In the genomic region with DNA sequence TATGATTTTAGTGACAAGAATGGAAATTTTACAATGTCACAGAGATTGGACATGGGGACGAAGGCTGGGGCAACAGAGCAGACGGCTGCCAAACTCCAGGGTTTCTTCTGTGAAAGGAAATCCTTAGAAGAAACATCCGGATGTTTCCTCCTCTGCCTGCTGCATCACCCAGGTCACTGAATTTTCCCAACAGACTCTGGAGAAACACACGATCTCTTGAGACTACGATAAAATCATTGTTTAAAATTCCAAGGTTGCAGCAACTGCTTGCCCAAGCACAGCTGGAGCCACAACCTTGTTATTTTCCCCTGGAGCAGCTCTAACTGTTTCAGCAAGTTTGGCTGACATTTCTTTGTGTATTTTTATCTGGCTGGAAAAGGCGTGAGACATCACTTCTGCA, we compare ENCODE assay signal across 15 mouse cellular contexts. TPM values are rescaled to one million over a fixed set of nuclear protein-coding genes. Genes with fewer than 3 reads are reported as not detected.
DNase-seq lines count a peak whose midpoint lies in the region; ATAC-seq and TF ChIP-seq lines count a peak whose summit lies in the region.
"Had no signal": no experiment of that assay in that cellular context is flagged by ENCODE, and none has a peak within 500 bp of the region (broad histone marks: within the 10 kb centered on the region; RNA-seq: fewer than 3 reads in every experiment).

No protein-coding gene starts in this region.

- H3K4me1 ChIP-seq in heart, embryonic 10.5 days, result no peaks in the 10 kb centered on the region
- H3K4me1 ChIP-seq in liver, adult 2 months (ENCODE audit: control insufficient read depth, insufficient read depth, low read length), result peaks cover 3% of the 10 kb centered on the region; the same call in 1 of the 2 replicates
- no peaks in the 10 kb centered on the region for H3K4me1 ChIP-seq in liver, postnatal 0 days (ENCODE audit: insufficient read depth)
- H3K4me1 ChIP-seq: midbrain, embryonic 13.5 days had no signal

- DNase-seq in heart, adult 18-20 months, result peak; percentile 8 to 18
- DNase-seq in heart, embryonic 10.5 days (ENCODE audit: low spot score), result no peak
- DNase-seq in liver, adult 2 months (ENCODE audit: extremely low read depth, low read depth, low spot score), result peak; percentile 10
- DNase-seq in liver, postnatal 0 days, result no peak
- peak; percentile 6 to 7 for DNase-seq in kidney, postnatal 36 days
- DNase-seq in lung, postnatal 36 days, result peak; percentile 46
- no peak for DNase-seq in layer of hippocampus, postnatal 36 days
- DNase-seq: cerebellum, postnatal 25 days; layer of hippocampus, adult 9-11 months; left cerebral cortex, postnatal 4 days; thymus, adult 18-20 months had no signal

- H3K27ac ChIP-seq in heart, embryonic 10.5 days, result no peak overlapping the region
- H3K27ac ChIP-seq in liver, adult 2 months (replicated peaks; ENCODE audit: insufficient read depth, low read depth, low read length), result peak overlapping the region; percentile 44; the same call in 1 of the 2 replicates
- H3K27ac ChIP-seq in liver, postnatal 0 days (ENCODE audit: low read depth), result no peak overlapping the region
- H3K27ac ChIP-seq: liver, embryonic 14.5 days; midbrain, embryonic 13.5 days had no signal

- H3K4me3 ChIP-seq in heart, embryonic 10.5 days, result no peak overlapping the region
- no peak overlapping the region for H3K4me3 ChIP-seq in liver, adult 2 months (ENCODE audit: insufficient read depth, low read depth, low read length)
- no peak overlapping the region for H3K4me3 ChIP-seq in liver, postnatal 0 days (ENCODE audit: low read depth, low read length)
- H3K4me3 ChIP-seq: midbrain, embryonic 13.5 days had no signal

- no peak for ATAC-seq in liver, postnatal 0 days
- ATAC-seq in megakaryocyte-erythroid progenitor cell, adult 5-6 weeks (replicated peaks; ENCODE audit: low FRiP score, low TSS enrichment, poor library complexity, severe bottlenecking), result no peak
- ATAC-seq: forebrain, embryonic 16.5 days; midbrain, embryonic 13.5 days had no signal

- H3K36me3 ChIP-seq in heart, embryonic 10.5 days, result no peaks in the 10 kb centered on the region
- H3K36me3 ChIP-seq in liver, adult 2 months (ENCODE audit: control insufficient read depth, insufficient read depth, low read length), result no peaks in the 10 kb centered on the region
- no peaks in the 10 kb centered on the region for H3K36me3 ChIP-seq in liver, postnatal 0 days (replicated peaks; ENCODE audit: insufficient read depth, low read length)
- H3K36me3 ChIP-seq: midbrain, embryonic 13.5 days had no signal

- no peak for TF ChIP-seq EP300 in liver, postnatal 0 days (IDR thresholded peaks at IDR 0.05; ENCODE audit: low read depth)

- no peak for TF ChIP-seq CTCF in liver, adult 2 months (IDR thresholded peaks at IDR 0.05; ENCODE audit: low read depth, low read length)
- TF ChIP-seq CTCF in liver, postnatal 0 days (IDR thresholded peaks at IDR 0.05; ENCODE audit: low read depth), result no peak

- H3K79me2 ChIP-seq in liver, adult 2 months (ENCODE audit: control insufficient read depth, insufficient read depth, low read length), result no peaks in the 10 kb centered on the region

- H3K9me3 ChIP-seq in heart, embryonic 10.5 days, result no peaks in the 10 kb centered on the region
- no peaks in the 10 kb centered on the region for H3K9me3 ChIP-seq in liver, postnatal 0 days (ENCODE audit: low read length)
- H3K9me3 ChIP-seq: midbrain, embryonic 13.5 days had no signal

- H3K9ac ChIP-seq in liver, adult 2 months (ENCODE audit: low read depth, low read length), result no peak overlapping the region
- no peak overlapping the region for H3K9ac ChIP-seq in liver, postnatal 0 days (replicated peaks)
- H3K9ac ChIP-seq: liver, embryonic 14.5 days; midbrain, embryonic 13.5 days had no signal

- H3K27me3 ChIP-seq in heart, embryonic 10.5 days (ENCODE audit: insufficient read depth, poor library complexity, severe bottlenecking), result no peaks in the 10 kb centered on the region
- H3K27me3 ChIP-seq in liver, adult 2 months (ENCODE audit: control insufficient read depth, insufficient read depth, low read length), result no peaks in the 10 kb centered on the region
- no peaks in the 10 kb centered on the region for H3K27me3 ChIP-seq in liver, postnatal 0 days (ENCODE audit: insufficient read depth, low read length)
- H3K27me3 ChIP-seq: midbrain, embryonic 13.5 days had no signal

- 60% methylated on average over 6 of the region's 6 CpGs for WGBS in heart, embryonic 10.5 days
- WGBS in liver, adult 2 months, result 67% methylated on average over 6 of the region's 6 CpGs
- 67% methylated on average over 6 of the region's 6 CpGs for WGBS in liver, postnatal 0 days (ENCODE audit: insufficient replicate concordance)

- no peak for TF ChIP-seq POLR2A in liver, adult 2 months (IDR thresholded peaks at IDR 0.05; ENCODE audit: extremely low read depth, insufficient read depth, low read length)

- H3K4me2 ChIP-seq in liver, postnatal 0 days (ENCODE audit: low read depth, low read length), result no peak overlapping the region
- H3K4me2 ChIP-seq: midbrain, embryonic 13.5 days had no signal

RNA-seq across cellular contexts. Expression of a gene that starts 27.9 kb away (rescaled TPM):
- 1 to 10 TPM; 8.3 to 9.5 TPM for total RNA-seq in heart, adult 18-20 months (2021)
- 7.4 and 7.7 TPM in 2 replicates for polyA plus RNA-seq in heart, embryonic 10.5 days (2016; fragmentation: Nextera tagmentation; extraction: Ambion mirVana)
- total RNA-seq in liver, adult 2 months (2014; rRNA removed), result 20.3 and 20.5 TPM in 2 replicates
- 2.6 and 4.5 TPM in 2 replicates for polyA plus RNA-seq in liver, adult 2 months (2012; rRNA removed)
- 9.9 and 10.3 TPM in 2 replicates for polyA plus RNA-seq in liver, postnatal 0 days (2015; fragmentation: Nextera tagmentation; extraction: Ambion mirVana)
- total RNA-seq in layer of hippocampus, postnatal 36 days (2021), result 1 to 10 TPM; 2.0 to 2.5 TPM
- not detected in 2 replicates for total RNA-seq in megakaryocyte-erythroid progenitor cell, adult 5-6 weeks (2014; fragmentation: Nextera tagmentation)
- total RNA-seq in megakaryocyte-erythroid progenitor cell, adult 5-6 weeks (2017), result not detected in 2 replicates

Comparison
In these comparisons a context has a peak if more than half of its experiments do, and no peak if none do; other contexts are left out.
1. DNase-seq: peak in heart, adult 18-20 months (2 of 2), liver, adult 2 months (single experiment), kidney, postnatal 36 days (2 of 2) and lung, postnatal 36 days (single experiment); none in heart, embryonic 10.5 days (single experiment), liver, postnatal 0 days (single experiment) and layer of hippocampus, postnatal 36 days (0 of 2).